Mouse (Mus musculus) testis, adult 2 months (tissue): Measurements from ENCODE around the gene Gata2.

ENCODE experiments used
- CTCF ChIP-seq: fragments of 200-500 bp; IDR thresholded peaks from 2 replicates; pipeline ENCODE4 v1.5.1; 2012; ENCODE audit warnings: low read depth, mild to moderate bottlenecking, inconsistent platforms, low read length, moderate library complexity; ENCODE audit not compliant: control insufficient read depth, insufficient read depth, insufficient replicate concordance
- POLR2A ChIP-seq: fragments of 200-500 bp; IDR thresholded peaks from 2 replicates; pipeline ENCODE4 v1.6.1; 2012; ENCODE audit warnings: low read depth, mild to moderate bottlenecking, inconsistent platforms, low read length, moderate library complexity; ENCODE audit not compliant: control insufficient read depth

DNA sequence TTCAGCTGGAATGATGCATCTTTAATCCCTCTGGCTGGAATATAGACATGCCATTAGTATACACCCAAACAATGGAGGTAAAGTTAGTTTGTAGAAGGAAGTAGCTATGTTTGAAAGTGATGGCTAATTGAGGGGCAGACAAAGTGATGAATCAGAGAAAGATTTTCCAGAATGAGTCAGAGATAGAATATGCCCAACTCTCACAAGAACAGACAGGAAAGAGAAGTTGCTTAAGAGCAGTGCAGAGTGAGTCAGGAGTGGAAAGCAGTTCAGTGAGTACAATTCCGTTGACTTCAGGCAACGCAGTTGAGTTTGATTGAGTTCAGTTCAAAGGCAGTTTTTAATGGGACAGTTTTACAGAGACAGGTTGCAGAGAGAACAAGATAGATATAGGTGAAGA is 19.0 kb upstream of the Gata2 start:
- TF ChIP-seq POLR2A: no peak
- TF ChIP-seq CTCF: no peak
